Mouse (Mus musculus): ENCODE data around the gene Dbndd1.
"Not testable (repeated sequence)": the region's sequence is repeated elsewhere in the genome, so short reads cannot be mapped to it uniquely, and the experiment has no call there.

Dbndd1 gene

GRCm38 (mm10) chr8:123514781-123515539 lies at the start of gene Dbndd1:
Gene Dbndd1, minus strand, starts transcription at chr8:123515463.
- DNase-seq = peak; percentile 81 to 86

DNA sequence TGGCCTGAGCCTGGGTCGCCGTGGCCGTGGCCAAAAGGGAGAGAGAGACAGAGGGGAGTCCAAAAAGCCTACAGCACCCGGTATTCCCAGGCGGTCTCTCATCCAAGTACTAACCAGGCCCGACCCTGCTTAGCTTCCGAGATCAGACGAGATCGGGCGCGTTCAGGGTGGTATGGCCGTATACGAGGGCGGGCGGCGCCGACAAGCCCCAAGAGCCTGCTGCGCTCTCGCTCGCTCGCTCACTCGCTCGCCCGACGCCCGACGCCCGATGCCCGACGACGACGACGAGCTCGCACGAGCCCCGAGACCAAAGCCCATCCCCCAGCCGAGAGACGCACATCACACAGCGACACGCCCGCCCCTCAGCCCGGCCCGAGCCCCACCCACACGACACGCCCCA lies 49.0 kb upstream of the Dbndd1 start:
- DNase-seq = not testable (repeated sequence)

DNA sequence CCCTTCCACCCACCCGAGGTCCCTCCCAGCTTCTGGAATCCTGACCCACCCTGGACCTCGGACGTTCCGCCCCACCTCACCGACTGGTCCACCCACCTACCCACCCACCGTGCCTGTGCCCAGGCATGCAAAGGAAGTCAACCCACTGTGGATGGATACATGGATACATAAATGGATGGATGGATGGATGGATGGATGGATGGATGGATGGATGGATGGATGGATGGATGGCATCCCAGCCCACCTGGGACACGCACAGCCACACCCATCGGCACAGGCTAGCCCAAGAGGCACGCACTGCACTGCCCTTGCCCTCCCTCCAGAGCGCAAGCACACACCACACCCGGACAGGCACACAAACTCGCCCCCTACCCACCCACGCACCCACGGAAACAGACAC lies 22.4 kb upstream of the Dbndd1 start:
- DNase-seq = peak; percentile 13 to 31

GRCm38 (mm10) chr8:123536990-123537380 lies 21.7 kb upstream of the Dbndd1 start:
- no peak for DNase-seq

DNA sequence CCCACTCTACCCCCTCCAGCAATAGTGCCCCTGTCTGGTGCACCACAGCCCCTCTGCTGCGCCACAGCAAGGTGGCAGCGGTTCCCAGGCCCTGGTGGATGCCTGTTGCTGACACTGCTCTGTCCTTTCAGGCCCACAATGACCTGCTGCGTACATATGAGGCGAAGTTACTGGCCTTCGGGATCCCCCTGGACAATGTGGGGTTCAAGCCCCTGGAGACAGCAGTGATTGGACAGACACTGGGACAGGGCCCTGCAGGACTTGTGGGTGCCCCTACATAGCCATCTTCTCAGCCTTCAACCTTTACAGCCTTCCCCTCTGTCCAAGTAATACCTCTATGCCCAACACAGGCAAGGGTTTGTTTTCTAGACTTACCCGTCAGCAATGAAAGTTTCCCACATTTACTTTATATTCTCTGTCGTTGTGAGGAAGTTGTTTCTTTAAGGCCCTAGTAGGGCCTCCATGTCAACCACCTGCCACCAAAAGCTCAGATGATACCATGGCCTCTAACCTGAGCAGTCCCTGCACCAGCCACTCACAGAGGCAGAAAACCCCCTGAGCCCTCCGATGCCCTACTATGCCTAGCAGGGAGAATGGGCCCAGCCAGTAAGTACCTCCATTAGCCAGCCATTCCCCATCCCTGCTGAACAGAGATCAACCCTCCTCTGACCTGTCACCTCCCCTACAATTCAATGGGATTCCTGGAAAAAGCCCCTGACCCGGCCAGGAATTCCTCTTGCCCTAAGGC lies 21.2 kb upstream of the Dbndd1 start:
- DNase-seq = no peak

DNA sequence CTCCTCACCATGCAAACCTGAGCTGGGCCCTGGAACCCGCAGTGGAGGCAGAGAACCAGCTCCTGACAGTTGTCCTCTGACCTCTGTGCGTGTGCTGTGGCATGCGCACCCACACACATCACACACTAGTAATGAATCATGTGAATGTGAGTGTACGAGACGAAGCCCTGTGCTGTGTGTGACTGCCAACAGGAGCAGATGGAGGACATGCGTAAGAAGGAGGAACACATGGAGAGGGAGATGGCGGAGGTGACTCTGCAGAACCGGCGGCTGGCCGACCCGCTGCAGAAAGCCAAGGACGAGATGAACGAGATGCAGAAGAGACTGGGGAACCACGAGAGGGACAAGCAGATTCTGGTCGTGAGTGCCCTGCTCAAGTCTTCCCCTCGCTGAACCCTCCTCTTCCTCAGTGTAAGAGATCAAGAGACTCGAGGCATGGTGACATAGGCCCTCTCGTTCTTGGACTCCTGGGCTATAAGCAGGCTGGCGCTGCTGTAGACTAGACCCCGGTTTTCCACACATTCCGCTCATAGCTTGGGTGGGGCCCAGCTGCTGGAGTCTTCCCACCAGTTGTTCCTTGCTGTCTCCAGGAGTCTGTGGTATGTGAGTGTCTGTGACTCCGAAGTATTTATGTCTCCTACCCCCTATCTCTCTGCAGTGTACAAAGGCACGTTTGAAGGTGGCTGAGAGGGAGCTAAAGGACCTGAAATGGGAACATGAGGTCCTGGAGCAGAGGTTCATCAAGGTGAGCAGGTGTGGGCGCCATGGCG lies 12.6 kb upstream of the Dbndd1 start:
- DNase-seq = no peak

- not testable (repeated sequence) for DNase-seq
Measured at GRCm38 (mm10) chr8:123520048-123520447, 4.8 kb upstream of the Dbndd1 start.

GRCm38 (mm10) chr8:123518667-123519066 lies 3.4 kb upstream of the Dbndd1 start, which contains the start of gene Gas8:
Gene Gas8, plus strand, starts transcription at chr8:123518834.
- peak; percentile 82 to 86 for DNase-seq

GRCm38 (mm10) chr8:123518172-123518571 lies 2.9 kb upstream of the Dbndd1 start:
- no peak for DNase-seq

- DNase-seq = no peak
Measured at GRCm38 (mm10) chr8:123516596-123516995, 1.3 kb upstream of the Dbndd1 start.

DNA sequence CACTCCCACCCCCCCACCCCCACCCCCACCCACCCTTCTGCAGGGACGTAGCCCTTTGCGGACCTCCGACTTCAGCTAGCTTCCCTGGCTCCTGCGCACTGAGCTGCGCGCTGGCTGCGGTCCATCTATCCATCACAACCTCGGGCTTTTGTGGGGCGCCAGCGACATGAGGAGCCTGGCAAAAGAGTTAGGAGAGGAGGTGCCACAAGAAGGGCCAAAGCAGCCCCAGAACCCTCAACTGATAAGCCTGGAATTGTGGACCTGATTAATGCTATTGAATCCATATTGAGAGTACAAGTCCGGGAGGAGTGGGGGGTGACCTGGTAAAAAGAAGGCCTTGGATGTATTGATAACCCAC lies 256 bp upstream of the Dbndd1 start:
- no peak for DNase-seq

DNA sequence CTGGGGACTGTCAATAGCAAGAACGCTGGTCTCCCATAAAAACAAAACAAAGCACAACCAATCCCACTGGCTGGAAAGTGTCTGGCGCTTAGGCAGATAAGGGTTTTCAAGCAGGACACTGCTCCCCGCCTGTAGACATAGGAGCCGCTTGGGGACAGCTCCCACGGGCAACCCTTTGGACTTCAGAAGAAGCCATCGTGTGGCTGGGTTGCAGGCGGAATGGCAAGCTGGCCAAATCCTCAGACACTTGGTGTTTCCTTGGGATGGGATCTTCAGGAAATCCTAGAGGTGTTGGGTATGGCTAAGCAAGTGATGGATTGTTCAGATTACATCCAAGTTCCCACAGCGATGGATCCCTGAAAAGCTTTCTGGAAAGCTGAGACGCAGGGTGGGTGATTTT lies 1.1 kb downstream of the Dbndd1 start:
- no peak for DNase-seq

GRCm38 (mm10) chr8:123510819-123511218 lies 4.4 kb downstream of the Dbndd1 start:
- no peak for DNase-seq

GRCm38 (mm10) chr8:123507153-123507552 lies 8.1 kb downstream of the Dbndd1 start:
- no peak for DNase-seq

GRCm38 (mm10) chr8:123505695-123506094 lies 9.6 kb downstream of the Dbndd1 start:
- no peak for DNase-seq

- no peak for DNase-seq
Measured at GRCm38 (mm10) chr8:123505267-123505666, 10.0 kb downstream of the Dbndd1 start.

GRCm38 (mm10) chr8:123504591-123505195 lies 10.6 kb downstream of the Dbndd1 start:
- no peak for DNase-seq

- no peak for DNase-seq
Measured at GRCm38 (mm10) chr8:123503801-123504467, 11.3 kb downstream of the Dbndd1 start.

DNA sequence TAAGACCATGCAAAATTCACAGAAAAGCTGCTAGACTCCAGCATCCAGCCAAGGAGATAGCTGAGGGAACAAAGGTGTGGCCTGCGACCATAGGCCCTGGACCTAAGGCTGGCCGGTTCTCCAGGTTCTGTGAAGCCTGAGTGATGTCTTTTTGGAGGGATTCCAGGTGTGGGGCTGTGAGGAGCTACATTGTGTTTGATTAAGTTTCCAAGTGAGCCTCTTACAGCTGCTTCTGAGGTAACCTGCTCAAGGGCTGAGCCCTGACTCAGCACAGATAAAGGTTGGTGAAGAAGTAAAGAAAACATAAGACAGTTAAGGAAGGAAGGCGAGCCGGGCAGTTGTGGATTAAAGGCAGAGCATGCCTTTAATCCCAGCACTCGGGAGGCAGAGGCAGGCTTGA lies 13.1 kb downstream of the Dbndd1 start:
- DNase-seq = no peak

DNA sequence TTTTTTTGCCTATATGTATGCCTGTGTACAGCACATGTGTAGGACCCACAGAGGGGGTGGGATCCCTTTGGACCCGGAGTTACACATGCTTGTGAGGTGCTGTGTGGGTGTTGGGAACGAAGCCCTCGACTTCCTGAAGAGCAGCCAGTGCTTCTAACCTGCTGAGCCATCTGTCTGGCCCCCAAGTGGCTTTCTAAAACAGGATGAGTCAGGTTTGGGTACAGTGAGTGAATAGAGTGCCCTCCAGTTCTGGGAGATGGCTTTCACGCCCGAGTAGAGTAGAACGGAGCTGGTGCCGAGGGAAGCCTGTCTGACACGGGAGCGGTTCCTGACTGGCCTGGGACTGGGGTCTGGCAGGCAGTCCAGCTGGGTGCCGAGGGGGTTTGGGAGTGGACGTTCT lies 15.7 kb downstream of the Dbndd1 start:
- DNase-seq = no peak

GRCm38 (mm10) chr8:123498963-123499362 lies 16.3 kb downstream of the Dbndd1 start:
- no peak for DNase-seq

GRCm38 (mm10) chr8:123497699-123498098 lies 17.6 kb downstream of the Dbndd1 start:
- no peak for DNase-seq

Data from thymus, postnatal 36 days (tissue).